ENCODE assay signal across 13 mouse cellular contexts in the genomic region with DNA sequence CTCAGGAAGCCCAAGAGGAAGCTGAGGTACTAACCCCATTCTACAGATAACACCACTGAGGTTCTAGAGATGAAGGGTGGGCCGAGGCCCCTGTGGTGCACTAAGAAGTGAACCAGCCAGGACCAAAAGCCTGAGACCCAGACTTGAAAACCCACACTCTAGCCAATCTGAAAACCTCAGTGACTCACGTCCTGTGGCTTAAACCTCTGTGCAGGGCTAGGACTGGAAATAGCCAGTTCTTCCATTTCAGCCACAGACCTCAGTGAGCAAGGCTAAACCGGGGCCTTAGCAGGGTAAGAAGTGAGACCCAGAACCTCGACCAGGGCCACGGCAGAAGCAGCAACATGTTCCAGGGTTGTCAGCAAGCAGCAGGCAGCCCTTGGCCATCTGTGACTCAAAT.
DNase-seq lines count a peak whose midpoint lies in the region; ATAC-seq and TF ChIP-seq lines count a peak whose summit lies in the region.
"Had no signal": no experiment of that assay in that cellular context is flagged by ENCODE, and none has a peak within 500 bp of the region (broad histone marks: within the 10 kb centered on the region; RNA-seq: fewer than 3 reads in every experiment).

No protein-coding gene starts in this region.

- peak; percentile 25 for TF ChIP-seq POLR2A in myocyte (IDR thresholded peaks at IDR 0.05; ENCODE audit: insufficient read length, low read depth)

- no peak overlapping the region for H3K4me2 ChIP-seq in heart, embryonic 16.5 days (ENCODE audit: low read depth, low read length)
- H3K4me2 ChIP-seq in myocyte (ENCODE audit: low read depth), result peak overlapping the region; percentile 65
- H3K4me2 ChIP-seq: liver, embryonic 15.5 days had no signal

- intact Hi-C loops in left cerebral cortex, postnatal 10 days (cut with DNase I), result no loop called here

- H3K27ac ChIP-seq in heart, embryonic 16.5 days (ENCODE audit: low read length), result peak overlapping the region; percentile 41; the same call in 1 of the 2 replicates
- H3K27ac ChIP-seq: liver, embryonic 15.5 days had no signal

- H3K27me3 ChIP-seq in heart, embryonic 16.5 days (ENCODE audit: control insufficient read depth, insufficient read depth, low read length), result no peaks in the 10 kb centered on the region; the same call in 1 of the 2 replicates
- H3K27me3 ChIP-seq in myocyte (ENCODE audit: control insufficient read depth, insufficient read depth, insufficient read length), result no peaks in the 10 kb centered on the region
- H3K27me3 ChIP-seq: liver, embryonic 15.5 days had no signal

- H3K79me2 ChIP-seq in myocyte (ENCODE audit: control insufficient read depth, insufficient read depth), result peaks cover 4% of the 10 kb centered on the region

- H3K4me3 ChIP-seq in heart, embryonic 16.5 days (ENCODE audit: low read length), result no peak overlapping the region
- H3K4me3 ChIP-seq in myocyte, result no peak overlapping the region
- H3K4me3 ChIP-seq: liver, embryonic 15.5 days had no signal

- H3K4me1 ChIP-seq in heart, embryonic 16.5 days (ENCODE audit: control insufficient read depth, insufficient read depth, low read length), result peaks cover 56% of the 10 kb centered on the region

- no peaks in the 10 kb centered on the region for H3K9me3 ChIP-seq in heart, embryonic 16.5 days (replicated peaks; ENCODE audit: control insufficient read depth, low read length)
- H3K9me3 ChIP-seq: liver, embryonic 15.5 days had no signal

- H3ac ChIP-seq in myocyte (ENCODE audit: control insufficient read depth, insufficient read length), result no peak overlapping the region

- WGBS in heart, embryonic 16.5 days, result 68% methylated on average over 5 of the region's 5 CpGs

- no peaks in the 10 kb centered on the region for H3K36me3 ChIP-seq in heart, embryonic 16.5 days (ENCODE audit: control insufficient read depth, insufficient read depth)
- H3K36me3 ChIP-seq in myocyte (ENCODE audit: control insufficient read depth, insufficient read depth), result no peaks in the 10 kb centered on the region
- H3K36me3 ChIP-seq: liver, embryonic 15.5 days had no signal

- no peak for DNase-seq in heart, adult 18-20 months
- peak; percentile 31 for DNase-seq in CD4-positive helper T cell, adult 2 months (ENCODE audit: low read depth, low spot score)
- DNase-seq in fibroblast of lung, adult 2 months (ENCODE audit: low read depth), result peak; percentile 90
- no peak for DNase-seq in left cerebral cortex, adult 8-10 months (ENCODE audit: low spot score in 2 of 2)
- no peak for DNase-seq in ovary, adult 18-20 months (ENCODE audit: low spot score)
- no peak for DNase-seq in left cerebral cortex, postnatal 10 days (ENCODE audit: extremely low spot score in 1 of 2, low spot score in 2 of 2)
- DNase-seq: cerebellum, postnatal 10 days; heart, postnatal 4 days; thymus, adult 18-20 months had no signal

- no peak for ATAC-seq in heart, embryonic 16.5 days (replicated peaks; ENCODE audit: extremely low read depth, insufficient read depth, low FRiP score)
- ATAC-seq: midbrain, embryonic 16.5 days had no signal

- H3K9ac ChIP-seq in heart, embryonic 16.5 days (ENCODE audit: low read length), result no peak overlapping the region
- H3K9ac ChIP-seq: liver, embryonic 15.5 days had no signal

TF ChIP-seq in myocyte, 11 proteins besides CTCF, POLR2A, EP300 and RAD21:
- TF ChIP-seq REST (IDR thresholded peaks at IDR 0.05; ENCODE audit: insufficient read depth, insufficient read length) (no peak), TCF12 (IDR thresholded peaks at IDR 0.05; ENCODE audit: insufficient read depth, poor library complexity, severe bottlenecking) (no peak), E2F4 (IDR thresholded peaks at IDR 0.05; ENCODE audit: insufficient read depth) (no peak), MYOD1 (IDR thresholded peaks at IDR 0.05; ENCODE audit: control insufficient read depth in 1 of 3, insufficient read length in 2 of 3, low read depth in 2 of 3) (no peak), USF1 (IDR thresholded peaks at IDR 0.05; ENCODE audit: low read depth) (no peak), CEBPB (IDR thresholded peaks at IDR 0.05; ENCODE audit: insufficient read depth, poor library complexity, severe bottlenecking) (no peak), TCF3 (IDR thresholded peaks at IDR 0.05; ENCODE audit: insufficient read length, low read depth) (no peak), MYOG (IDR thresholded peaks at IDR 0.05; ENCODE audit: control insufficient read depth in 1 of 3, insufficient read depth in 1 of 3, insufficient read length in 2 of 3, low read depth in 2 of 3) (no peak), MAX (IDR thresholded peaks at IDR 0.05; ENCODE audit: low read depth) (no peak), SRF (IDR thresholded peaks at IDR 0.05; ENCODE audit: control insufficient read depth, insufficient read length, low read depth) (no peak)

Comparison
In these comparisons a context has a peak if more than half of its experiments do, and no peak if none do; other contexts are left out.
1. DNase-seq: peak in CD4-positive helper T cell, adult 2 months (single experiment) and fibroblast of lung, adult 2 months (single experiment); none in heart, adult 18-20 months (0 of 2), left cerebral cortex, adult 8-10 months (0 of 2), ovary, adult 18-20 months (single experiment) and left cerebral cortex, postnatal 10 days (0 of 2).